Mouse (Mus musculus) lung, postnatal 0 days (tissue): ENCODE measurements at regions not wholly inside any gene's neighbourhood (a gene's known extent, or its start where the extent isn't known, plus 50 kb on each side); places are given as distances from the start of the nearest gene placed in this dataset.

ENCODE experiments used
- CTCF ChIP-seq: IDR thresholded peaks from 2 replicates; pipeline ENCODE4 v1.5.1; 2016; ENCODE audit warnings: antibody characterized with exemption, mild to moderate bottlenecking
- EP300 ChIP-seq: IDR thresholded peaks from 2 replicates; pipeline ENCODE4 v1.6.1; 2016; ENCODE audit warnings: antibody characterized with exemption, mild to moderate bottlenecking, control low read depth

DNA sequence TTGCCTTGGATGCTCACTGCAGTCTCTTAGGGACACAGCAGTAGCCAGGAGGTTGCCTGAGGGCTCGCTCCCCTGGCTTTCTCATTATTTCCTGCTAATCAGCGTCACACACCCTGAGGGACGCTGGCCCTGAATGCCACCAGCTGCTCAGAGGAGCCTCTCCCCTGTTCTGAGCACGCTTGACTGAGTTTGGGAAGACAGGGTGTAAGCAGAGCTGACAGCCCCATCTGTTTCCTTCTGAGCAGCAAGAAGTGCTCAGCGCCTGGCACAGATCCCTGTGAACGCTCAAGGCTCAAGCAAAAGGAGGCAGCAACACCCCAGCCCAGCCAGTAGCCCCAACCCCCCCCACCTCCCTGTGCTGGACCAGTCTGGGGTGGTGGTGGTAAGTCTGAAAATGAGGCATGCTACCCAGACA, 59.2 kb upstream of the Ppp1r26 start:
- TF ChIP-seq EP300 = no peak
- no peak for TF ChIP-seq CTCF
